Mouse (Mus musculus): ENCODE results near the gene Zmynd10. TPM values are rescaled to one million over a fixed set of nuclear protein-coding genes. Genes with fewer than 3 reads are reported as not detected.

The Zmynd10 gene
- polyA plus RNA-seq, 1 experiment from 2014 or later, result 3.6 TPM

DNA sequence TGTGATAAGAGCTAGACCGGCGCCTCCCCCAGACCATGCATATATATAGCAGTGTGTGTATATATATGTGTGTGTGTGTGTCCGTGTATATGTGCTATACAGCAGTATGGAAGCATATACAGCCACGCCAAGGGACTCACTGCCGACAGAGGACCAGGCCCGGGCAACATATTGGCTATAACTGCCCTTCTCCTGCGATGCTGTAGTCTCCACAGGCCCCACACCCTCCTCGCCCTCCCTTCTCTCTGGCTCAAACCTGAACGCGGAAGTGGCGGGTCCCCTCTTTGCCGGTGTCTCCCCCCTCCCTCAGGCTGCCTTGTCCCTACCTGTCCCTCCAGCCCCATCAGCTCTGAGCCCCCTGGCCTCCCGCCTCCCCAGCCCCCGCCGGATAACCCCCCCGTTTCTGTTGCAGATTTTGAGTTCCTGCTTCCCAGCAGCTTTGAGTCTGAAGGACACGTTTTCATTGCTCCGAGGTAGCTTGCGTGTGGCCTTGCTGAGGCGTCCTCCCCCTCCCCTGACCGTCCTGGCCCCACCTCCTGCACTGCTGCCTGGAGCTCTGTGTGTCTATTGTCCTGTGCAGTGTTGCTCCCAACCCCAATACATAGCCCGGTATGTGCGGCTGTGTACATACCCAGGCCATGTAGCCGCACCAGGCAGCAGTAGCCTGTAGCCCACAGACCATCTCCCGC is 25.2 kb upstream of the Zmynd10 start:
- Histone ChIP-seq H3K36me3 (no peaks in the 10 kb centered on the region), H3K4me1 (peaks cover 27% of the 10 kb centered on the region), H3K9ac (peak overlapping the region; percentile 41), H3K27me3 (peaks cover 36% of the 10 kb centered on the region), H3K4me2 (replicated peaks) (peak overlapping the region; percentile 39), H3K9me3 (replicated peaks) (no peaks in the 10 kb centered on the region), H3K27ac (peak overlapping the region; percentile 40; the same call in 1 of the 2 replicates), H3K4me3 (no peak overlapping the region)
- ATAC-seq (ENCODE audit: low FRiP score), result peak; percentile 49
- 23% methylated on average over 25 of the region's 25 CpGs for WGBS

DNA sequence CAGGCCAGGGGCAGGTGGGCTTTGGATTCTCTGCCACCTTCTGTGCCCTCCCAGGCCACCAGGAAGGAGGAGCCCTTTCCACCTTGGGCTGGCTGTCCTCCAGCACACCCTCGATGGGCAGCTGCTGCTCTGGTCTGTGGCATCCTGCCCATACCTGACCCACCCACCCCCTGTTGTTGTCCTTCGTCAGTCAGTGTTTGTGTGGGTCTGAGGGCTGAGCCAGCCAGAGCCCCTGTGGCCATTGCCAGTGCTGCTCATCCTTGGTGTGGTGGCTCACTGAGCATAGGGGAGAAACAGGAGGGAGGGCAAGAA is 24.7 kb upstream of the Zmynd10 start:
- ATAC-seq (ENCODE audit: low FRiP score), result peak; percentile 5; the same call in 1 of the 2 replicates
- peaks cover 32% of the 10 kb centered on the region for H3K4me1 ChIP-seq
- peak overlapping the region; percentile 40; the same call in 1 of the 2 replicates for H3K27ac ChIP-seq
- H3K9ac ChIP-seq, result peak overlapping the region; percentile 41; the same call in 1 of the 2 replicates
- H3K9me3 ChIP-seq (replicated peaks), result no peaks in the 10 kb centered on the region
- WGBS, result 37% methylated on average over 2 of the region's 2 CpGs
- peaks cover 41% of the 10 kb centered on the region for H3K27me3 ChIP-seq
- H3K36me3 ChIP-seq, result no peaks in the 10 kb centered on the region
- H3K4me3 ChIP-seq, result no peak overlapping the region
- peak overlapping the region; percentile 39 for H3K4me2 ChIP-seq (replicated peaks)

DNA sequence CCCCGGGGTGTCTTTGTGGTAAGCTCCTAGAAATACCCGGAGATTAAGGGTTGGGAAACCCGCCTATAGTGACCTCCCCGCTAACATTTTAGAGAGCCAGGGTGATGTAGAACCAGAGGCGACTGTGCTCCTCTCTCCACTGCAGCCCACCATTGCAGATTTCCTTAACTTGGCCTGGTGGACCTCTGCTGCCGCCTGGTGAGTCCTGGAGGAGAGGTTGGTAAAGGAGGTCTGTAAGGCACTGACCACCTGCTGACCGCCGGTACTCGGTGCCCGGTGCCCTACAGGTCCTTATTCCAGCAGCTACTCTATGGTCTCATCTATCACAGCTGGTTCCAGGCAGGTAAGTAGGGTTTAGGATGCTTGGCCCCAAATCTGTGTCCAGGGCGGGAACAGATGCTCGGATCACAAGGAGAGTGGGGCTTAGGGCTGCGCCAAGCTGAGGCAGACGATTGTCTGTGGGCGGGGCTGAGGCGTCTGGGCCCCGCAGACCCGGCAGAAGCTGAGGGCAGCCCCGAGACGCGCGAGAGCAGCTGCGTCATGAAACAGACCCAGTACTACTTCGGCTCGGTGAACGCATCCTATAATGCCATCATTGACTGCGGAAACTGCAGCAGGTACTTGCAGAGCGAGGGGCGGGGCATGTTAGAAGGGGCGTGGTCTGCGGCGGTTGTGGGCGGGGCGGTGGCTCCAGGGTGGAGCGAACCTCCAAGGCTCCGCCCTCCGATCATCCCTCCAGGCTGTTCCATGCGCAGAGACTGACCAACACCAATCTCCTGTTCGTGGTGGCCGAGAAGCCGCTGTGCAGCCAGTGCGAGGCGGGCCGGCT is 20.7 kb upstream of the Zmynd10 start:
- H3K4me2 ChIP-seq (replicated peaks), result peak overlapping the region; percentile 51
- ATAC-seq (ENCODE audit: low FRiP score), result 0 out of 2 replicates have a peak, but pooled peaks have one; percentile 41
- peaks cover 60% of the 10 kb centered on the region for H3K27me3 ChIP-seq
- H3K9me3 ChIP-seq (replicated peaks), result no peaks in the 10 kb centered on the region
- peak overlapping the region; percentile 23; the same call in 1 of the 2 replicates for H3K9ac ChIP-seq
- 5% methylated on average over 44 of the region's 44 CpGs for WGBS
- peaks cover 28% of the 10 kb centered on the region for H3K4me1 ChIP-seq
- peak overlapping the region; percentile 28 for H3K4me3 ChIP-seq
- H3K27ac ChIP-seq, result no peak overlapping the region
- no peaks in the 10 kb centered on the region for H3K36me3 ChIP-seq

DNA sequence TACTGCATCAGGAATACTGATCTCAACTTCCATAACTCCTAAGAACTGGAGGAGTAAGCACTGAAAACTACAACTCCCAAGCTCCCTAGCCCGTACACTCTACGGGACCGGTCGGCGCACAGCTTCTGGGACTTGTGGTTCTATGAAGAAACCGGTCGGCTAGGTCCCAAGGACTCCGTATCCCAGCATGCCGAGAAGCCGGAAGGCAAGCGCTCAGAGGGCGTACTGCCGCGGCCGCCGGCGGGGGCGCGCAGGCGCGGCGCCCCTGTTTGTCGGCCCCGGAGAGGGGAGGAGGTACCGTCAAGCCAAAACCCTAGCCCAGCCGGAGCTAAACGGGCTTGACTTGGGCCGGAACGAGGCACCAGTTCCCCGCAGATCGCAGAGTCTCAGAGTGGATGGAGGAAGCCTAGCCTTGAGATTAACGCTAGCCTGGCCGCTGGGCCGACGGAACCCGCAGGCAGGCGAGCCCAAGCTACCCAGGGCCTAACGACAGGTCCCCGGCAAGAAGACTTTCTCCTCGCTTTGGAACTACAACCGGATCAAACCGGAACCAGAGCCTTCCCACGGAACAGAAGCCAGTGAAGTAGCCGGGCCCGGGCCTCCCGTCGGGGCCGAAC is 13.2 kb upstream of the Zmynd10 start, which contains the start of gene Tmem115:
Tmem115 (plus strand) TSS at position 155 of the 617 bp plus-strand sequence.
- peak within 1 kb of the TSS; percentile 85 for H3K4me3 ChIP-seq
- peaks cover 19% of the 10 kb centered on the region for H3K36me3 ChIP-seq
- ATAC-seq (ENCODE audit: low FRiP score), result peak; percentile 98
- under 1% methylated on average over 48 of the region's 48 CpGs for WGBS
- peaks cover 32% of the 10 kb centered on the region for H3K4me1 ChIP-seq
- peak within 1 kb of the TSS; percentile 99 for H3K4me2 ChIP-seq (replicated peaks)
- 0 out of 2 replicates have a peak within 1 kb of the TSS, but pooled peaks have one; percentile 49 for H3K27ac ChIP-seq
- H3K27me3 ChIP-seq, result peaks cover 7% of the 10 kb centered on the region
- peak within 1 kb of the TSS; percentile 88 for H3K9ac ChIP-seq
- no peaks in the 10 kb centered on the region for H3K9me3 ChIP-seq (replicated peaks)

DNA sequence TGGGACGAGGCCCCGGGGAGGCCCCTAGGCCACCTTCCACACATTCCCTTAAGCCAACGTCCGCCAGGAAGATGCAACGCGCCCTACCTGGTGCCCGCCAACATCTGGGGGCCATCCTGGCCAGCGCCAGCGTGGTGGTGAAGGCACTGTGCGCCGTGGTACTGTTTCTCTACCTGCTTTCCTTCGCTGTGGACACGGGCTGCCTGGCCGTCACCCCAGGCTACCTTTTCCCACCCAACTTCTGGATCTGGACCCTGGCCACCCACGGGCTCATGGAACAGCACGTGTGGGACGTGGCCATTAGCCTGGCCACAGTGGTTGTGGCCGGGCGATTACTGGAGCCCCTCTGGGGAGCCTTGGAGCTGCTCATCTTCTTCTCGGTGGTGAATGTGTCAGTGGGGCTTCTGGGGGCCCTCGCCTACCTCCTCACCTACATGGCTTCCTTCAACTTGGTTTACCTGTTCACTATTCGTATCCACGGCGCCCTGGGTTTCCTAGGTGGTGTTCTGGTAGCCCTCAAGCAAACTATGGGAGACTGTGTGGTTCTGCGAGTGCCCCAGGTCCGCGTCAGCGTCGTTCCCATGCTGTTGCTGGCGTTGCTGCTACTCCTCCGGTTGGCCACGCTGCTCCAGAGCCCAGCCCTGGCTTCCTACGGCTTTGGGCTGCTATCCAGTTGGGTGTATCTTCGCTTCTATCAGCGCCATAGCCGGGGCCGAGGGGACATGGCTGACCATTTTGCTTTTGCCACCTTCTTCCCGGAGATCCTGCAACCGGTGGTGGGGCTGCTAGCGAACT is 12.5 kb upstream of the Zmynd10 start:
- H3K9ac ChIP-seq, result peak overlapping the region; percentile 88
- ATAC-seq (ENCODE audit: low FRiP score), result peak; percentile 26
- peak overlapping the region; percentile 99 for H3K4me2 ChIP-seq (replicated peaks)
- H3K27ac ChIP-seq, result no peak overlapping the region
- H3K4me1 ChIP-seq, result peaks cover 32% of the 10 kb centered on the region
- H3K9me3 ChIP-seq (replicated peaks), result no peaks in the 10 kb centered on the region
- peaks cover 4% of the 10 kb centered on the region for H3K27me3 ChIP-seq
- H3K36me3 ChIP-seq, result peaks cover 26% of the 10 kb centered on the region
- peak overlapping the region; percentile 85 for H3K4me3 ChIP-seq
- WGBS, result under 1% methylated on average over 40 of the region's 40 CpGs

DNA sequence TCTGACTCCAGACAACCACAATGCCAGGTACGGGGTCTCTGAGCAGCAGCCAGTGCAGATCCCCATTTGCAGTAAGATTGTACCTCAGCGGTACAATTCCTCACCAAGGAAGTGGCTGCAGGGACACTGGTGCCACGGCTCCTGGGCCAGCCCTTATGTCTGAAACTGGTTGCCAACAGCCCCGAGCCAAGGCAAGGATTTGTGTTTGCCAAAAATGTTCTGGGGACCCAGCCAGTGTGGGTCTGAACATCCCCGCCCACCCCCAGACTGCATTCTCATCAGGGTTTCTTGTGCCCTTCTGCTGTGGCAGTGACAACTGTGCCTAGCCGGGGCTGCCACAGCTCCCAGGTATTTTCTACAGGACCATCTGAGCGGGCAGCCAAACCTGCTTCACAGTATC is 8.9 kb upstream of the Zmynd10 start:
- ATAC-seq (ENCODE audit: low FRiP score), result no peak
- H3K4me3 ChIP-seq, result no peak overlapping the region
- peaks cover 31% of the 10 kb centered on the region for H3K36me3 ChIP-seq
- H3K27ac ChIP-seq, result no peak overlapping the region
- H3K4me2 ChIP-seq (replicated peaks), result no peak overlapping the region
- H3K9ac ChIP-seq, result no peak overlapping the region
- no peaks in the 10 kb centered on the region for H3K9me3 ChIP-seq (replicated peaks)
- 94% methylated on average over 7 of the region's 7 CpGs for WGBS
- H3K4me1 ChIP-seq, result peaks cover 52% of the 10 kb centered on the region
- H3K27me3 ChIP-seq, result no peaks in the 10 kb centered on the region

DNA sequence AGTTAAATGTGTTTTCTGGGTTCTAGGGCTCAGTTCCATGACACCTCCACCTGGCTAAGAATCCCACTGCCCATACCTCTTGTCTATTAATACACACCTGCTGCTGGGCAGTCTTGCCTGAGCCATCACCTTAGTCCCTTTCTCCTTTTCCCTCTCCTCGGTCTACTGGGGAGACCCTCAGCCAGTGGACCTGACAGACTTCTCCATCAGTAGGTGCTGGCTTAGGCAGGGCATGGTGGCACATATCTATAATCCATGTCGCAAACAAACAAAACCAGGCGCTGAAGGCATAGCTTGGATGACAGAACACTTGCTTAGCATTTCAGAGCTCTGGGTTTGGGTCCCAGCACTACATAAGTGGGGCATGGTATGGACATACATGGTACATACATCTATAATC is 8.4 kb upstream of the Zmynd10 start:
- ATAC-seq (ENCODE audit: low FRiP score), result no peak
- Histone ChIP-seq H3K27ac (no peak overlapping the region), H3K4me3 (no peak overlapping the region), H3K4me2 (replicated peaks) (no peak overlapping the region), H3K4me1 (peaks cover 50% of the 10 kb centered on the region), H3K27me3 (no peaks in the 10 kb centered on the region), H3K36me3 (peaks cover 36% of the 10 kb centered on the region), H3K9me3 (replicated peaks) (no peaks in the 10 kb centered on the region), H3K9ac (no peak overlapping the region)
- WGBS, result over 99% methylated on average over 3 of the region's 3 CpGs

DNA sequence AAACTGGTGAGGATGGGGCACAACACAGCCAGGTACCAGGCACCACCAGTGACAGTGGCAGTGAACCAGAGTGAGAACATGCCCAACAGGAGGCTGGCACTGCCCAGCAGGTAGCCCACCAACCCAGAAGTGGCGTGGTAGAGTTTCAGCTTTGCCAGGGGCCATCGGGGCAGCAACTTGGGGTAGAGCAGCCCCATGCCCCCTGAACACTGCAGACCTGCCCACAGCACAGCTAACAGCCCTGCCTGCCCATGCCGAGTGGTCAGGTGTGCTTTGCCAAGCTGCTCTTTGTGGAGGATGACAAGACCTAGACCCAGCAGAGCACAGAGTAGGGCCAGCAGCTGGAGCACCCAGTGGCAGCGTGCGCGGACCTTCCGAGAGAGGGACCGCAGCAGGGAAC is 7.2 kb upstream of the Zmynd10 start:
- ATAC-seq (ENCODE audit: low FRiP score), result no peak
- H3K9ac ChIP-seq, result no peak overlapping the region
- peaks cover 48% of the 10 kb centered on the region for H3K36me3 ChIP-seq
- no peaks in the 10 kb centered on the region for H3K27me3 ChIP-seq
- no peak overlapping the region for H3K4me2 ChIP-seq (replicated peaks)
- H3K9me3 ChIP-seq (replicated peaks), result no peaks in the 10 kb centered on the region
- 93% methylated on average over 8 of the region's 8 CpGs for WGBS
- no peak overlapping the region for H3K27ac ChIP-seq
- peaks cover 47% of the 10 kb centered on the region for H3K4me1 ChIP-seq
- no peak overlapping the region for H3K4me3 ChIP-seq

DNA sequence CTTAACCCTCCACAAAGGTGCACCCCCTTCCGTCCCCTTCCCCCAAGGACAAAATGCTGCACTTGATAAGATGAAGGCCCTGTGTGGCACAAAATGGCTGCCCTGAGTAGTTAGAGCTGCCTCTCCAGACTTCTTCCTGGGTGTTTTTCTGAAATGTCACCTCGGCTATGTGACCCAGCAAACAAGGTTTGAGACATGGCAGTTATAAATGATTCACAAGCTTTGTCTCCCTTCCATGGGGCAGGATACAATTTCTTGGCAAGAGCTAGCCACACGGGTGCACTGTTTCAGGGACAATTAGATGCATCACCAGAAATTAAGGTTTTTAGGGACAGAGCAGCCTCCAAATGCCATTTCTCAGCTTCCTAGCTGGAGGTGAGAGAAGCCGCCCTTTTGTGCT is 6.7 kb upstream of the Zmynd10 start:
- no peak overlapping the region for H3K9ac ChIP-seq

DNA sequence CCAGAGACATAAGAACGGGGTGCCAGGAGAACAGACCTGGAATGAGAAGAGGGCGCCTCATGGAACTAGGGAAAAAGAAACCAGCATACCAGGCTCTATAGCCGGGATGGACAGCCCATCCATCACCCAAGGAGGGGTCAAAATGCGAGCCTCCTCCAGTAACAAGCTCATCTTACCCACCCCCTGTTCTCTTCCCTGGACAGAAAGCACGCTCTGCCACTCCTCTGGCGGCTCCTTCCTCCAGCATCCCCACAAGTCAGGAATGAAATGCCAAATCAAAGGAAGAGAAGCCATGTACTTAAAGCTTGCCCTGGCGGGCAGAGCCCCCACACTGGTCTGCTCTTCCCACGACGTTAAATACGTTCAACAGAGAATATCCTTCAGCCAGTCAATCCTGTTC is 6.1 kb upstream of the Zmynd10 start:
- Histone ChIP-seq H3K27ac (no peak overlapping the region), H3K36me3 (peaks cover 50% of the 10 kb centered on the region), H3K4me2 (replicated peaks) (peak overlapping the region; percentile 83), H3K27me3 (no peaks in the 10 kb centered on the region), H3K4me1 (peaks cover 40% of the 10 kb centered on the region), H3K9me3 (replicated peaks) (no peaks in the 10 kb centered on the region), H3K4me3 (peak overlapping the region; percentile 61), H3K9ac (peak overlapping the region; percentile 59)
- ATAC-seq (ENCODE audit: low FRiP score), result no peak
- WGBS, result 30% methylated on average over 10 of the region's 10 CpGs

More for the DNA sequence above, 6.7 kb upstream of the Zmynd10 start:
- Histone ChIP-seq H3K4me2 (replicated peaks) (peak overlapping the region; percentile 83), H3K27me3 (no peaks in the 10 kb centered on the region), H3K4me1 (peaks cover 42% of the 10 kb centered on the region), H3K36me3 (peaks cover 50% of the 10 kb centered on the region), H3K9me3 (replicated peaks) (no peaks in the 10 kb centered on the region), H3K4me3 (no peak overlapping the region), H3K27ac (no peak overlapping the region)
- ATAC-seq (ENCODE audit: low FRiP score), result no peak
- 69% methylated on average over 4 of the region's 4 CpGs for WGBS

DNA sequence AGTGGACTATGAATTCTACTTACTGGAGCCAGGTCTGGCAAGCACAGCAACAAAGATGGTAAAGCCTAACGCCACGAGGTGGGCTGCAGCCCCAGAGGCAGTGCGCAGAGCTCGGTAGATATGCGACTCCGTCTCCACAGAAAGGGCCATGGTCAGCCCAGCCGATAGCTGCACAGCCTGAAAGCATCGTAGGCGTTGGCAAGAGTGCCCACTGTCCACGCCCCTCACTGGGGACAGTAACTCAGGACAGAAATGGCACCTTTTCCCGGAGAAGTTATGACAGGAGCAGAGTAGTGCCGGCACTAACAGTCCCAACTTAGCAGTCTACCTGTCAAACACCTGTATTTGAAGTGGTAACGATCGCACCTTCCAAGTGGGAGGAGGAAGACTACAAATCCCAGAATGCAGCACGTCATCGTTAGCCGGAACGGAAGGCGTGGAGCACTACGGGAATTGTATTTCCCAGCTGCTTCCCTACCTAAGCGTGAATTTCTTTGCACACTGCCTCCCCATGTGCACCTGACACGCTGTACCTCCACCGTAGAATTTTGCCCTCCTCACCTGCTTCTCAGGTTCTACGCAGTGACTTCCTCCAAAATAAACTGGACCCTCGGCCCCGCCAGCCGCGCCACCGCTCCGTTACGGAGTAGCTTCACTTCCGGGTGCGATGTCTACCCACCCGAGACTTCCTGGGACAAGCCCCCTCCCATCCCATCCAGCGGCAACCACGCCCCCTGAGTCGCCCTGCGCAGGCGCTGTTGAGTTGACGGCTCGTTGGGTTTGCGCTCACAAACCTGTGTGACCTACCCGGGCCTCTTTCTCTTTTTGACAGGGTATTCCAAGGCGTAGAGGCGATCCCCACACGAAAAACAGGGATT is 5.4 kb upstream of the Zmynd10 start, which contains the start of the genes Cyb561d2 and Nprl2:
Cyb561d2 (minus strand) TSS at position 720 of the 878 bp plus-strand sequence.
Nprl2 (plus strand) TSS at position 753 of the 878 bp plus-strand sequence.
- Histone ChIP-seq H3K9ac (peak within 1 kb of the TSS; percentile 69), H3K4me1 (peaks cover 40% of the 10 kb centered on the region), H3K27me3 (no peaks in the 10 kb centered on the region), H3K4me2 (replicated peaks) (peak within 1 kb of the TSS; percentile 83), H3K36me3 (peaks cover 50% of the 10 kb centered on the region), H3K9me3 (replicated peaks) (no peaks in the 10 kb centered on the region), H3K27ac (no peak within 1 kb of the TSS), H3K4me3 (peak within 1 kb of the TSS; percentile 61)
- WGBS, result 1% methylated on average over 46 of the region's 46 CpGs
- ATAC-seq (ENCODE audit: low FRiP score), result peak; percentile 85

Data from hindbrain, embryonic 12.5 days (tissue).